Mouse (Mus musculus) layer of hippocampus, postnatal 25 days (tissue): Measurements from ENCODE around the gene Fancl. TPM values are rescaled to one million over a fixed set of nuclear protein-coding genes. Genes with fewer than 3 reads are reported as not detected.
"Not testable (repeated sequence)": the region's sequence is repeated elsewhere in the genome, so short reads cannot be mapped to it uniquely, and the experiment has no call there.

Experiments
- DNase-seq, 2 experiments: peaks; one replicate each; pipeline ENCODE4 v3.0.0; 2022; ENCODE audit warnings: mixed read lengths in 2 of 2, low spot score in 1 of 2; ENCODE audit errors: extremely low spot score in 1 of 2
- total RNA-seq, 2 experiments: library from RNA; stranded (reverse); gene quantifications; 2 replicates each; pipeline ENCODE4 v1.2.3; 2021

The Fancl gene
- total RNA-seq = 1 to 10 TPM; 8.7 to 9.2 TPM

GRCm38 (mm10) chr11:26385971-26386370, at the start of gene Fancl:
TSS of gene Fancl (plus strand) at chr11:26386135.
- no peak for DNase-seq

GRCm38 (mm10) chr11:26336848-26337247, 49.1 kb upstream of the Fancl start:
- DNase-seq = no peak

- DNase-seq = not testable (repeated sequence)
Measured at GRCm38 (mm10) chr11:26370176-26370575, 15.8 kb upstream of the Fancl start.

- not testable (repeated sequence) for DNase-seq
Measured at GRCm38 (mm10) chr11:26371980-26372379, 14.0 kb upstream of the Fancl start.

- DNase-seq = no peak
Measured at GRCm38 (mm10) chr11:26374132-26374531, 11.8 kb upstream of the Fancl start.

GRCm38 (mm10) chr11:26378074-26378473, 7.9 kb upstream of the Fancl start:
- DNase-seq = no peak

- DNase-seq = no peak
Measured at GRCm38 (mm10) chr11:26381499-26381898, 4.4 kb upstream of the Fancl start.

GRCm38 (mm10) chr11:26386678-26387077, 743 bp downstream of the Fancl start:
- no peak for DNase-seq

GRCm38 (mm10) chr11:26387087-26387611, 1.2 kb downstream of the Fancl start:
- DNase-seq = peak; percentile 90 to 96

- DNase-seq = no peak
Measured at GRCm38 (mm10) chr11:26395561-26395960, 9.6 kb downstream of the Fancl start.

GRCm38 (mm10) chr11:26412972-26413371, 27.0 kb downstream of the Fancl start:
- DNase-seq = no peak

GRCm38 (mm10) chr11:26421472-26421871, 35.5 kb downstream of the Fancl start:
- no peak for DNase-seq

GRCm38 (mm10) chr11:26434229-26434628, 48.3 kb downstream of the Fancl start:
- no peak for DNase-seq

- DNase-seq = peak; percentile 7 to 10
Measured at GRCm38 (mm10) chr11:26437818-26438217, 51.9 kb downstream of the Fancl start.

- DNase-seq = no peak
Measured at GRCm38 (mm10) chr11:26441121-26441520, 55.2 kb downstream of the Fancl start.

GRCm38 (mm10) chr11:26444374-26444773, 58.4 kb downstream of the Fancl start:
- DNase-seq = no peak

- no peak for DNase-seq
Measured at GRCm38 (mm10) chr11:26449789-26450188, 63.9 kb downstream of the Fancl start.

GRCm38 (mm10) chr11:26450636-26451035, 64.7 kb downstream of the Fancl start:
- no peak for DNase-seq

GRCm38 (mm10) chr11:26451228-26451627, 65.3 kb downstream of the Fancl start:
- DNase-seq = no peak

GRCm38 (mm10) chr11:26452693-26453092, 66.8 kb downstream of the Fancl start:
- DNase-seq = no peak

GRCm38 (mm10) chr11:26454081-26454480, 68.1 kb downstream of the Fancl start:
- DNase-seq = no peak

- no peak for DNase-seq
Measured at GRCm38 (mm10) chr11:26477037-26477739, 91.3 kb downstream of the Fancl start.
